Mouse (Mus musculus) CH12.LX (cell line): ENCODE results near the gene Fam19a1. TPM values are rescaled to one million over a fixed set of nuclear protein-coding genes. Genes with fewer than 3 reads are reported as not detected.

Source experiments
- DNase-seq: peaks from one replicate; pipeline ENCODE4 v3.0.0-alpha.2; 2013; ENCODE audit errors: extremely low read depth
- H3K27ac ChIP-seq: 2 replicates; pipeline ENCODE4 v1.5.1; 2012; ENCODE audit warnings: low read depth, mild to moderate bottlenecking, control low read depth, moderate library complexity; ENCODE audit not compliant: insufficient read depth
- H3K27me3 ChIP-seq: replicated peaks from 2 replicates; pipeline ENCODE3; 2012; ENCODE audit warnings: inconsistent platforms
- H3K36me3 ChIP-seq, 2 experiments: replicated peaks in 1 of 2; 2 replicates each; pipeline versions ENCODE3 to v1.6.1; 2012; ENCODE audit warnings: inconsistent platforms in 1 of 2, low read length in 1 of 2, mild to moderate bottlenecking in 1 of 2, mixed read lengths in 1 of 2, moderate library complexity in 1 of 2; ENCODE audit not compliant: control insufficient read depth in 1 of 2, insufficient read depth in 1 of 2
- H3K4me1 ChIP-seq, 2 experiments: 2 replicates each; pipeline ENCODE4 v1.6.1; 2012; ENCODE audit warnings: inconsistent platforms in 1 of 2, moderate library complexity in 1 of 2; ENCODE audit not compliant: insufficient read depth in 2 of 2, control insufficient read depth in 1 of 2
- H3K4me2 ChIP-seq: 2 replicates; pipeline ENCODE4 v1.6.1; 2012; ENCODE audit warnings: low read depth, mild to moderate bottlenecking, control low read depth; ENCODE audit not compliant: poor library complexity, insufficient read depth, severe bottlenecking
- H3K4me3 ChIP-seq, 3 experiments: fragments of 150-350 bp in 1 of 3; sonication (generic) in 1 of 3; replicated peaks in 1 of 3; 2 replicates each; pipeline versions ENCODE3 to v1.5.1; 2011 to 2012; ENCODE audit warnings: low read depth in 2 of 3, low read length in 2 of 3, mild to moderate bottlenecking in 2 of 3, moderate library complexity in 2 of 3, control low read depth in 1 of 3, improper control_type of control experiment in 1 of 3, inconsistent platforms in 1 of 3, mixed read lengths in 1 of 3; ENCODE audit not compliant: poor library complexity in 1 of 3
- H3K79me2 ChIP-seq: replicated peaks from 2 replicates; pipeline ENCODE4 v1.6.1; 2012; ENCODE audit warnings: mild to moderate bottlenecking, moderate library complexity; ENCODE audit not compliant: control insufficient read depth, poor library complexity, insufficient read depth, severe bottlenecking; ENCODE audit errors: extremely low read depth
- H3K9ac ChIP-seq: 2 replicates; pipeline ENCODE4 v1.6.1; 2012; ENCODE audit warnings: low read depth, mild to moderate bottlenecking, control low read depth, moderate library complexity; ENCODE audit not compliant: insufficient read depth
- H3K9me3 ChIP-seq: replicated peaks from 2 replicates; pipeline ENCODE3; 2012; ENCODE audit warnings: low read length, inconsistent platforms, mixed read lengths
- BHLHE40 ChIP-seq: IDR thresholded peaks from 2 replicates; pipeline ENCODE4 v1.6.1; 2011; ENCODE audit warnings: mild to moderate bottlenecking, low read depth, low read length, improper control_type of control experiment
- CTCF ChIP-seq, 2 experiments: IDR thresholded peaks in 1 of 2; conservative IDR thresholded peaks in 1 of 2; 2 replicates each; pipeline ENCODE4 v1.5.1; 2011 to 2012; ENCODE audit warnings: low read depth in 2 of 2, low read length in 2 of 2, improper control_type of control experiment in 1 of 2, inconsistent platforms in 1 of 2, mild to moderate bottlenecking in 1 of 2, moderate library complexity in 1 of 2
- GABPA ChIP-seq: IDR thresholded peaks from 2 replicates; pipeline ENCODE4 v1.6.1; 2012; ENCODE audit warnings: low read depth, low read length, improper control_type of control experiment, inconsistent platforms; ENCODE audit not compliant: insufficient replicate concordance
- HCFC1 ChIP-seq: IDR thresholded peaks from 2 replicates; pipeline ENCODE4 v1.6.1; 2012; ENCODE audit warnings: low read depth, mild to moderate bottlenecking, inconsistent platforms, low read length, improper control_type of control experiment
- IRF4 ChIP-seq: IDR thresholded peaks from 2 replicates; pipeline ENCODE4 v1.6.1; 2014; ENCODE audit warnings: low read depth, mild to moderate bottlenecking, inconsistent platforms, low read length, improper control_type of control experiment
- JUN ChIP-seq: IDR thresholded peaks from 2 replicates; pipeline ENCODE4 v1.6.1; 2011; ENCODE audit warnings: low read depth, mild to moderate bottlenecking, low read length, improper control_type of control experiment, moderate library complexity; ENCODE audit not compliant: insufficient read depth
- MAZ ChIP-seq: IDR thresholded peaks from 2 replicates; pipeline ENCODE4 v1.6.1; 2012; ENCODE audit warnings: low read depth, mild to moderate bottlenecking, inconsistent platforms, low read length, improper control_type of control experiment, moderate library complexity
- MEF2A ChIP-seq: IDR thresholded peaks from 2 replicates; pipeline ENCODE4 v1.6.1; 2014; ENCODE audit warnings: low read depth, mild to moderate bottlenecking, inconsistent platforms, low read length, improper control_type of control experiment, borderline replicate concordance
- MXI1 ChIP-seq: IDR thresholded peaks from 2 replicates; pipeline ENCODE4 v1.6.1; 2011; ENCODE audit warnings: mild to moderate bottlenecking, low read depth, low read length, improper control_type of control experiment
- POLR2A ChIP-seq: IDR thresholded peaks from 2 replicates; pipeline ENCODE4 v1.6.1; 2011; ENCODE audit warnings: low read depth, mild to moderate bottlenecking, improper control_type of control experiment, low read length
- POLR2AphosphoS2 ChIP-seq: IDR thresholded peaks from 2 replicates; pipeline ENCODE4 v1.6.1; 2011; ENCODE audit warnings: low read depth, low read length, improper control_type of control experiment
- SMC3 ChIP-seq: IDR thresholded peaks from 2 replicates; pipeline ENCODE4 v1.6.1; 2011; ENCODE audit warnings: low read depth, low read length, improper control_type of control experiment
- USF1 ChIP-seq: IDR thresholded peaks from 2 replicates; pipeline ENCODE4 v1.6.1; 2014; ENCODE audit warnings: low read depth, mild to moderate bottlenecking, inconsistent platforms, low read length, improper control_type of control experiment
- ZMIZ1 ChIP-seq: IDR thresholded peaks from 2 replicates; pipeline ENCODE4 v1.6.1; 2012; ENCODE audit warnings: low read depth, mild to moderate bottlenecking, inconsistent platforms, low read length, improper control_type of control experiment
- ZNF384 ChIP-seq: IDR thresholded peaks from 2 replicates; pipeline ENCODE4 v1.6.1; 2012; ENCODE audit warnings: low read depth, low read length, improper control_type of control experiment, inconsistent platforms
- dilution Hi-C: fragments of 300-500 bp; cut with MboI; formaldehyde crosslinking; loops from 2 replicates; pipeline ENCODE4 v1.14.3; 2020; ENCODE audit warnings: low sequenced_read_pairs; ENCODE audit not compliant: extremely low pct_unique_long_range_greater_than_20kb, extremely low pct_ligation_motif_present
- in situ Hi-C: fragments of 300-500 bp; cut with MboI; formaldehyde crosslinking; loops from 3 replicates; pipeline ENCODE4 v1.14.3; 2019; ENCODE audit warnings: low sequenced_read_pairs, low pct_ligation_motif_present, low pct_unique_long_range_greater_than_20kb, mixed read lengths
- polyA plus RNA-seq: library from polyadenylated mRNA; unstranded; fragments of >175 nt; gene quantifications from 2 replicates; pipeline ENCODE4 v1.2.1, GENCODE M21; 2012; ENCODE audit warnings: low read depth; ENCODE audit not compliant: insufficient read length
- total RNA-seq, 2 experiments: library from RNA; depleted of rRNA; stranded (reverse); fragments of 300-350 nt in 1 of 2; fragments of >200 nt in 1 of 2; gene quantifications; 2 replicates each; pipeline ENCODE4 v1.2.3; 2012 to 2014

The Fam19a1 gene
- total and polyA plus RNA-seq, 3 experiments = 0.08 TPM; not detected in 2

GRCm38 (mm10) chr6:96456266-96456665, 343.3 kb downstream of the Fam19a1 start:
- dilution Hi-C loops = no loop called here
- H3K27ac ChIP-seq = no peak overlapping the region
- TF ChIP-seq HCFC1 = no peak
- TF ChIP-seq MXI1 = no peak
- no peak for TF ChIP-seq SMC3
- no peak for TF ChIP-seq POLR2AphosphoS2
- no peak for TF ChIP-seq POLR2A
- no peak for TF ChIP-seq MAZ
- no peak for TF ChIP-seq MEF2A
- TF ChIP-seq, all 38 proteins: peak for 0
- Histone ChIP-seq H3K4me2 (no peak overlapping the region), H3K27me3 (no peaks in the 10 kb centered on the region), H3K9me3 (peaks cover 8% of the 10 kb centered on the region), H3K79me2 (no peaks in the 10 kb centered on the region), H3K9ac (no peak overlapping the region), H3K4me1 (no peaks in the 10 kb centered on the region), H3K4me3 (no peak overlapping the region), H3K36me3 (no peaks in the 10 kb centered on the region)
- no peak for DNase-seq
- in situ Hi-C loops = no loop called here

- H3K79me2 ChIP-seq = no peaks in the 10 kb centered on the region
- no peak overlapping the region for H3K27ac ChIP-seq
- H3K4me3 ChIP-seq = no peak overlapping the region
- no peaks in the 10 kb centered on the region for H3K27me3 ChIP-seq
- no peak overlapping the region for H3K9ac ChIP-seq
- peaks cover 8% of the 10 kb centered on the region for H3K9me3 ChIP-seq
- no peaks in the 10 kb centered on the region for H3K4me1 ChIP-seq
- H3K36me3 ChIP-seq = no peaks in the 10 kb centered on the region
- TF ChIP-seq ZNF384 (no peak), GABPA (no peak), BHLHE40 (no peak), CTCF (conservative IDR thresholded peaks at IDR 0.05 in 1 of 2, IDR thresholded peaks at IDR 0.05 in 1 of 2; ENCODE audit: low read depth in 2 of 2, low read length in 2 of 2) (no peak), IRF4 (no peak), USF1 (no peak), ZMIZ1 (no peak), MAZ (no peak), JUN (no peak)
- H3K4me2 ChIP-seq = no peak overlapping the region
- no peak for DNase-seq
- in situ Hi-C loops = no loop called here
- dilution Hi-C loops = no loop called here
These were observed 344.8 kb downstream of the Fam19a1 start for GRCm38 (mm10) chr6:96457590-96458259.
